Mouse (Mus musculus) intestine, embryonic 14.5 days (tissue): ENCODE results near the gene Ppp1r3e. TPM values are rescaled to one million over a fixed set of nuclear protein-coding genes. Genes with fewer than 3 reads are reported as not detected.

Experiments used
- ATAC-seq: fragments of 200-750 bp; cut with Nextera tagmentation; replicated peaks from 2 replicates; pipeline ENCODE4 v1.8.0; 2017; ENCODE audit warnings: low read depth, moderate number of reproducible peaks, moderate TSS enrichment, moderate library complexity; ENCODE audit not compliant: low FRiP score, low TSS enrichment
- DNase-seq: peaks from one replicate; pipeline ENCODE4 v3.0.0-alpha.2; 2018; ENCODE audit warnings: low spot score
- H3K27ac ChIP-seq: fragments of 300-500 bp; sonication (generic); 2 replicates; pipeline ENCODE4 v1.5.1; 2014; ENCODE audit warnings: low read depth, mild to moderate bottlenecking, control low read depth
- H3K27me3 ChIP-seq: fragments of 300-500 bp; sonication (generic); replicated peaks from 2 replicates; pipeline ENCODE4 v1.6.1; 2014; ENCODE audit warnings: low read length, control low read depth; ENCODE audit not compliant: control insufficient read depth, insufficient read depth
- H3K36me3 ChIP-seq: fragments of 300-500 bp; sonication (generic); 2 replicates; pipeline ENCODE4 v1.6.1; 2014; ENCODE audit warnings: low read length, control low read depth; ENCODE audit not compliant: control insufficient read depth, insufficient read depth
- H3K4me1 ChIP-seq: fragments of 300-500 bp; sonication (generic); replicated peaks from 2 replicates; pipeline ENCODE4 v1.6.1; 2014; ENCODE audit warnings: low read length, control low read depth, mixed read lengths; ENCODE audit not compliant: control insufficient read depth, insufficient read depth
- H3K4me2 ChIP-seq: fragments of 300-500 bp; sonication (generic); 2 replicates; pipeline ENCODE4 v1.6.1; 2014; ENCODE audit warnings: low read length
- H3K4me3 ChIP-seq: fragments of 300-500 bp; sonication (generic); 2 replicates; pipeline ENCODE4 v1.5.1; 2014; ENCODE audit warnings: low read depth, low read length, control low read depth, mixed read lengths
- H3K9ac ChIP-seq: fragments of 300-500 bp; sonication (generic); 2 replicates; pipeline ENCODE4 v1.6.1; 2014; ENCODE audit warnings: mild to moderate bottlenecking, low read length
- H3K9me3 ChIP-seq: fragments of 300-500 bp; sonication (generic); 2 replicates; pipeline ENCODE4 v1.6.1; 2016; ENCODE audit warnings: low read length, control low read depth; ENCODE audit not compliant: control insufficient read depth
- WGBS: fragments of 180-500 bp; shearing (Covaris S2); extraction: QIAGEN DNeasy Blood & Tissue Kit; methylation state at CpG from one replicate; pipeline ENCODE4 v1.1.7; 2014; 5-methylcytosine and 5-hydroxymethylcytosine counted together
- polyA plus RNA-seq: library from polyadenylated mRNA; unstranded; fragments of >200 nt; fragmentation: Nextera tagmentation; extraction: Ambion mirVana; gene quantifications from 2 replicates; pipeline ENCODE4 v1.2.1, GENCODE M21; 2014

Gene Ppp1r3e
- polyA plus RNA-seq = 2.9 and 4.1 TPM in 2 replicates

DNA sequence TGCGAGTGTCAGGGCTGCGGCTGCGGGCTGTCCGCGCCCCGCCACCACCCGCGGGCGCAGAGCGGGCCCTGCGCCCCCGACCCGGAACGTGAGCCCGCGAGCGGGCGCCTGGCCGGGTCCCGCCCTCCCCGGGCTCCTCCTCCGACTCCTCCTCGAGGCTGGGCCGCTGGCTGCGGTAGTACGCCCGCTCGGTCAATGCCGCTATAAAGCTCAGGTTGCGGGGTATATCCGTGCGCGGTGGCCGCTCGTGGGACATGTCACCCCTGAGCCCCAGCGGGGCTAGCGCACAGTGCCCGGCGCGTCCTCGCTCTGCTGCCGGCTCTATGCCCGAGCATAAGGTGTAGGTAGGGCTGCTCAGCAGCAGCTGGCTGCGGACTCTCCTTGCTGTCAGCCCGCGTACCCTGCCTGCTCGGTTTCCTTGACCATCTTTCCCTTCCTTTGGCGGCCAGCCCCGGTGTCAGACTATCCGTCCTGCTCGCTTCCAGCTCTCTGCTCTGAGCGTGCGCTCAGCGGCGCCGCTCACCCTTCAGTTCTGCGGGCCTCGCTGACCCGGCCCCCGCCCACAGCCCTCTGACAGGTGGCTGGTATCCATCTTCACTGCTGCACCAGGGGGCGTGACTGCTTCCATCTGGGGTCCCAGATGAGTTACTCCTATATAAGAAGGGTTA lies at the start of gene Ppp1r3e:
Gene Ppp1r3e, minus strand, starts transcription at position 503 of the 668 bp plus-strand sequence.
- Histone ChIP-seq H3K4me1 (0 out of 2 replicates have a peak, but pooled peaks cover 4% of the 10 kb centered on the region), H3K36me3 (no peaks in the 10 kb centered on the region), H3K4me3 (peak within 1 kb of the TSS; percentile 76), H3K27me3 (0 out of 2 replicates have a peak, but pooled peaks cover 4% of the 10 kb centered on the region), H3K9ac (peak within 1 kb of the TSS; percentile 78), H3K9me3 (no peaks in the 10 kb centered on the region), H3K4me2 (peak within 1 kb of the TSS; percentile 86), H3K27ac (peak within 1 kb of the TSS; percentile 76)
- DNase-seq = peak; percentile 86
- WGBS = under 1% methylated on average over 59 of the region's 61 CpGs
- ATAC-seq = peak; percentile 86

DNA sequence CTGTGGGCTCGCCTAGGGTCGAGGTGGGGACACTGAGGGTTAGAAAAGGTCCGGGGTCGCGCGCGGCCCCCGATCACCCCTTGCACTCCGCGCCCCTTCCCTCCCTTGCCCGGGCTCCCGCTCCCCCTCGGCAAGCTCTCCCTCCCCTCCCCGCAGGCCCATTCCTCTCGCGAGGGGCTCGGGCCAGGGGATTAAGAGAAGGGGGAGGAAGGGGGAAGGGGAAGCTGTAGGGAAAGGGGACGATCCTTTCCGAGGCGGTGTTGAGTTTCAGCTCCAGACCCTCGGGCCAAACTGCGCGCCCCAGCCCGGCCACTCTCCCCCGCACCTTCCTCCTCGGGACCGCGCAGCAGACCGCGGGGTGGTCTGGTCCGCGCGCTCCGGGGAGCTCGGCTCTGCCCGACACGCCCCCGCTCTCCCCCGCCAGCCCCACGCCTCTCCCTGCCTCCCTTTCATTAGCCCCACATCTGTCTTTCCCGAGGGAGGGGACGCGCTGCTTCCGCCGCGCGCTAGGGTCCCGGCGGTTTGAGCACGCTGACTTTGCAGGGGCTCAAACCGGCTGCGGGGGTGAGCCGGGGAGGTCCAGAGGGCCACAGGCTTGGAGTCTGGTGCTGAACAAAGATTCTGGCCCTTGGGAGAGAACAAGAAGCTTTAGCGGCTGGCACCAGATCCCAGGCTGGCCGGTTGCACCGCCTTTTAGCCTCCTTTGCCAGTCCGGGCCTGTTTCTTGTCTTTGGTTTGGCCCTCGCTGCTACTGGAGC lies 49.2 kb upstream of the Ppp1r3e start:
- DNase-seq (peak; percentile 86), ATAC-seq (peak; percentile 79)
- H3K4me3 ChIP-seq = peak overlapping the region; percentile 68
- H3K4me2 ChIP-seq = peak overlapping the region; percentile 91
- 1% methylated on average over 52 of the region's 58 CpGs for WGBS
- peaks cover 5% of the 10 kb centered on the region for H3K9me3 ChIP-seq
- H3K27ac ChIP-seq = peak overlapping the region; percentile 99
- H3K36me3 ChIP-seq = no peaks in the 10 kb centered on the region; the same call in 1 of the 2 replicates
- peaks cover 30% of the 10 kb centered on the region for H3K4me1 ChIP-seq
- peak overlapping the region; percentile 82 for H3K9ac ChIP-seq
- H3K27me3 ChIP-seq = no peaks in the 10 kb centered on the region

DNA sequence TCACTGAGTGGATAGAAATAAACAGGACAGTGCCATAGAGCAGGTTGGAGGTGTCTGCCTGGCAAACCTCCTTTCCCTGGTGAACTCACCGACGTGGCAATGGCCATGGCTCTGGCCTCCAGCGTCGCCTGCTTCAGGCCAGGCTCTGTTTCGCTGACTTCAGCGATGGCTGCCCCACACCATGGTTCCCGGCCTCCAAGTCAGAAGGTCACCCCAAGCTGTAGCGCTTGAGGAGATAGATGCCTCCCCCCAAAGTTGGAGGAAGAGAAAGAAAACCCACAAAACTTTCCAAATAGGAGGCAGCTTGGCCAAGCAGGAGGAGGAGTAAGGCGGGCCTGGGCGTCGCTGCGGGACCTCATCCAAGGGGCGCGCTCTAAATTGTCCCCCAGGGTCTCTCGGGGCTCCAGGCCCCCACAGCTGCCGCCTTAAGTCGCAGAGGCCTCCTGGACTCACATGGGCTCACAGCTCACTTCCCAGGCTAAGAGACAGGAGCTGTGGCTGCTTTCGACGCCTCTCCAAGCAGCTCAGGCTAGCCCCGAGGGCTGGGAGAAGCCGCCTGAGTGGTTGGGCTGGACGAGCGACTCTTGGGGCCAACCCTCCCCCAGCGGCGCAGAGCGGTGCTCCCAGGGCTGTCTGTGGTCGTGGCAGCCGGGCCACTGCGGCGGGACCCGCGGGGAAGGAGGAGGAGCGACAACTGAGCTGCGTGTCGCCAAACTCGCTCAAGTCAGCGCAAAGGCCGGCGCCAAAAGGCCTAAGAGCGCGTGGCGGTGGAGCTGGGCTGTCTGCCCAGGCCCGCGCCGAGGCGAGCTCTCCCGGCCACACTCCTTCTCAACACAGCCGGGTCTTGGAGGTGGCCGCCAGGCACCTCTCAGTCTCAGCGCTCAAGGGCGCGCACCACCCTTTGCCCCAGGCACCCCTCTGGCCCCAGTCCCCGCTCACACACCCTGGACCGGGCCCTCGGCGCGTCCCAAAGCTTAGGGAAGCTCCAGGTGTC lies 48.3 kb upstream of the Ppp1r3e start, which contains the start of gene Efs:
Gene Efs, minus strand, starts transcription at position 778 of the 994 bp plus-strand sequence.
- peaks cover 30% of the 10 kb centered on the region for H3K4me1 ChIP-seq
- peak within 1 kb of the TSS; percentile 99 for H3K27ac ChIP-seq
- H3K9ac ChIP-seq = peak within 1 kb of the TSS; percentile 82
- 2% methylated on average over 57 of the region's 57 CpGs for WGBS
- peak; percentile 57 for ATAC-seq
- H3K27me3 ChIP-seq = no peaks in the 10 kb centered on the region
- H3K9me3 ChIP-seq = peaks cover 9% of the 10 kb centered on the region
- H3K36me3 ChIP-seq = peaks cover 7% of the 10 kb centered on the region
- H3K4me2 ChIP-seq = peak within 1 kb of the TSS; percentile 91
- DNase-seq = peak; percentile 85
- H3K4me3 ChIP-seq = peak within 1 kb of the TSS; percentile 68

DNA sequence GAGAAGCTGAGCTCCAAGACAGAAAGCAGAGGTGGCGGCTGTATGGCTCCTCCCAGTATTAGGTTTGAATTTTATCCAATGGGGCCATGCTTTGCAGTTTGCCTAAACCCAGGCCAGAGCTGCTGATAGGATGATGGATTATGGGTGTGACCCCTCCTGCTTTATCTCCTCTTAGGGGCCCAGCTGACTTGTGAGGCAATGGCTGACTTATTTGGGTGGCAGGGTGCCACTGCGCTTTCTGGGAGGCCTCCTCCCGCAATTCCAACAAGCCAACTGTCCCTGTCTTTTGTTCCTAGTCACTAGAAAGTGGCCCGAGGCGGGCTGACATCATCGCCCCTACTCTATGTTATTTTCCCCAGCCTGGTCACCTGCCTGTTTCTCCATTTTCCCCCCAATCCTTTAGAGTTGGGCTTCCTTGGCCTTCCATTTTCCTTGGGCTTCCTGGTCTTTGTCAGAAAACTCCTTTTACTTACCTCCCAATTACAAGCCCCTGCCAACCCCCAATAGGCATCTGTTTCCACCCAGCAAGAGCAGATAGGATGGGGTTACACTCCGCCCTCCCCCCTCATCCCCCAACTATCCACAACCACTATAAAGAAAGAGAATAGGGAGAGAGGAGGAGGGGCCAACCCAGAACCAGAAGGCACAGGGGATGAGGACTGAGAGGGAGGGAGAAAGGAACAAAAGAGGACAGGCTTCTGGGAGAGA lies 47.4 kb upstream of the Ppp1r3e start:
- peaks cover 14% of the 10 kb centered on the region for H3K36me3 ChIP-seq
- 14% methylated on average over 7 of the region's 7 CpGs for WGBS
- peak overlapping the region; percentile 82 for H3K9ac ChIP-seq
- H3K4me3 ChIP-seq = peak overlapping the region; percentile 68
- DNase-seq (peak; percentile 73), ATAC-seq (peak; percentile 32)
- H3K27ac ChIP-seq = peak overlapping the region; percentile 99
- H3K27me3 ChIP-seq = no peaks in the 10 kb centered on the region
- peaks cover 26% of the 10 kb centered on the region for H3K4me1 ChIP-seq
- peak overlapping the region; percentile 91 for H3K4me2 ChIP-seq
- H3K9me3 ChIP-seq = peaks cover 9% of the 10 kb centered on the region

DNA sequence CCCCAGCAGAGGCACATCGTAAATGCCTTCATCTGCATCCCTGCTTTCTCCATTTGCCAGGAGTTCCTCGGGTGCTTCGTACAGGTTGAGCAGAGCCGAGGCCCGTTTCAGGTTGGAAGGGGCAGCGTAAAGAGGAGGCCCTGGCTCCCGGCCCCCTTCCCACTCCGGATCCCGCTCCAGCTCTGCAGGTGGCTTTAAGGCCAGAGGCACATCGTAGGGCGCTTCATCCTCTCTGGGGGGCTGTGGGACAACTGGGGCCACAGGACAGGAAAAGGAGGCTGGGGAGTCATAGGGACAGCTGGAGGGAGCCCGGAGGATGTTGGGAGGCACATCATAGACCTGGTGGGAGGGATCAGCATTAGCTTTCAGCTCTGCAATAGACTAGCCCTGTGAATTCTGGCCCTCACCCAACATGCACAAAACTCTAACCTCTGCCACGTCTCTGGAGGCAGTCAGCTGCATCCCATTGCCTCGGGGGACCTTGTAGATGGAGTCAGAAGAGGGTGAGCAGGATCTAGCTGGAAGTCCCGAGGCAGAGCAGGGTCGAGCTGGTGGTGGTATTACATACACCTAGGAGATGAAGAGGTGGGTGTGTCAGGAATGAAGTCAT lies 42.8 kb upstream of the Ppp1r3e start:
- Histone ChIP-seq H3K4me1 (peaks cover 12% of the 10 kb centered on the region), H3K4me2 (no peak overlapping the region), H3K27me3 (no peaks in the 10 kb centered on the region), H3K9me3 (peaks cover 9% of the 10 kb centered on the region), H3K36me3 (peaks cover 55% of the 10 kb centered on the region), H3K27ac (no peak overlapping the region), H3K4me3 (no peak overlapping the region), H3K9ac (no peak overlapping the region)
- 87% methylated on average over 16 of the region's 16 CpGs for WGBS
- DNase-seq (no peak), ATAC-seq (no peak)

DNA sequence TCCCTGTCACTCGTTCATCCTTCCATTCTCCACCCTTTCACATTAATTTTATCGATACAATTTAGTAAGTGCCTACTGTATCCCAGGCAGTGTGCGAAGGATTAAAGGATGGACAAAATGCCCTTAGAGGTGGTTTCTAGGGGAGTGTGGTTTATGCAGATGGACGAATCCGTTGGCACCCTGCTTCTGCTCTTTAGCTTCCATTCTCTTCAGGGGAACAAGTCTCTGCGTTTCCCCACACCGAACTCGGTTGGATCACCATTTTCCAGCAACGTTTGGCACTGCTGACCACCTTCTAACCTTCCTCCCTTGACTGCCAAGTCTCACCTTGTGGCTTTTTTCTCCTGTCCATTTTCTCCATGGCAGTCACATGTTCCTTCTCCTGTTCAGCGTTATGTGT lies 36.0 kb upstream of the Ppp1r3e start:
- Histone ChIP-seq H3K36me3 (peaks cover 41% of the 10 kb centered on the region), H3K4me3 (peak overlapping the region; percentile 91), H3K9ac (peak overlapping the region; percentile 80), H3K9me3 (no peaks in the 10 kb centered on the region), H3K27me3 (no peaks in the 10 kb centered on the region), H3K4me2 (peak overlapping the region; percentile 94), H3K4me1 (peaks cover 12% of the 10 kb centered on the region), H3K27ac (peak overlapping the region; percentile 19; the same call in 1 of the 2 replicates)
- DNase-seq (no peak), ATAC-seq (no peak)
- 11% methylated on average over 10 of the region's 10 CpGs for WGBS

DNA sequence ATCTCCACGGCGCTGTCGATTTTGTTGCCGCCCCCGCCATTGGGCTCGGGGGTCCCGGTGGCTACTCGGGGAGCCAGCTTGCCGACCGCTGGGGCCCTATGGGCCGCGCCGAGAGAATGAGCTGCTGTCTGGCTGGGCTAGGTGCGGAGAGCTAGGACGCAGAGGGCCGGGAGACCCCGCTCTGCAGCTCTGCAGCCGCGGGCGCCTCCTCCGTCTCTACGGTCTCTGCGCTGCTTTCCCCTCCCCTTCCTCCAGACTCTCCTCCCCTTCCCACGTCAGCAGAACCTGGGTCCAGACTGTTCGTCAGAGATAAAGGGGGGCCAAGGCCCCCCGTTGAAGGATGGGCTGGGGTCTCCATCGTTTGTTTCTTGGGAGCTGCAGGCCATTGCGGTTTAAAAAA lies 35.5 kb upstream of the Ppp1r3e start, which contains the start of gene Slc22a17:
Gene Slc22a17, minus strand, starts transcription at position 247 of the 400 bp plus-strand sequence.
- Histone ChIP-seq H3K9ac (peak within 1 kb of the TSS; percentile 80), H3K4me2 (peak within 1 kb of the TSS; percentile 94), H3K4me3 (peak within 1 kb of the TSS; percentile 91), H3K27me3 (no peaks in the 10 kb centered on the region), H3K27ac (peak within 1 kb of the TSS; percentile 74), H3K9me3 (no peaks in the 10 kb centered on the region), H3K36me3 (peaks cover 40% of the 10 kb centered on the region), H3K4me1 (peaks cover 12% of the 10 kb centered on the region)
- ATAC-seq = peak; percentile 92
- 0% methylated on average over 23 of the region's 28 CpGs for WGBS
- DNase-seq = peak; percentile 88
